Mouse (Mus musculus) olfactory bulb, adult 2 months (tissue): Measurements from ENCODE around the gene Casc4. TPM values are rescaled to one million over a fixed set of nuclear protein-coding genes. Genes with fewer than 3 reads are reported as not detected.
"Not testable (repeated sequence)": the region's sequence is repeated elsewhere in the genome, so short reads cannot be mapped to it uniquely, and the experiment has no call there.

Source experiments
- H3K27ac ChIP-seq: fragments of 200-500 bp; 2 replicates; pipeline ENCODE4 v1.5.1; 2012; ENCODE audit warnings: low read depth, low read length; ENCODE audit not compliant: insufficient read depth
- H3K4me1 ChIP-seq: fragments of 200-500 bp; 2 replicates; pipeline ENCODE4 v1.6.1; 2012; ENCODE audit warnings: low read length; ENCODE audit not compliant: control insufficient read depth, insufficient read depth
- H3K4me3 ChIP-seq: fragments of 200-500 bp; 2 replicates; pipeline ENCODE4 v1.5.1; 2012; ENCODE audit warnings: mild to moderate bottlenecking, low read depth, low read length, moderate library complexity; ENCODE audit not compliant: insufficient read depth
- CTCF ChIP-seq: fragments of 200-500 bp; IDR thresholded peaks from 2 replicates; pipeline ENCODE4 v1.5.1; 2012; ENCODE audit warnings: low read depth, mild to moderate bottlenecking, low read length, moderate library complexity; ENCODE audit not compliant: insufficient read depth
- POLR2A ChIP-seq: fragments of 200-500 bp; IDR thresholded peaks from 2 replicates; pipeline ENCODE4 v1.6.1; 2012; ENCODE audit warnings: mild to moderate bottlenecking, low read depth, low read length, moderate library complexity; ENCODE audit not compliant: insufficient read depth
- WGBS: fragments of 180-500 bp; shearing (Covaris S2); methylation state at CpG from one replicate; pipeline ENCODE4 v1.1.7; 2018; 5-methylcytosine and 5-hydroxymethylcytosine counted together
- polyA plus RNA-seq: library from polyadenylated mRNA; stranded (reverse); fragments of >200 nt; gene quantifications from 2 replicates; pipeline ENCODE4 v1.2.4, GENCODE M21; 2012; ENCODE audit warnings: low replicate concordance; ENCODE audit not compliant: missing spikeins, insufficient read depth, insufficient read length

Casc4 gene
- polyA plus RNA-seq, 1 experiment: not detected

DNA sequence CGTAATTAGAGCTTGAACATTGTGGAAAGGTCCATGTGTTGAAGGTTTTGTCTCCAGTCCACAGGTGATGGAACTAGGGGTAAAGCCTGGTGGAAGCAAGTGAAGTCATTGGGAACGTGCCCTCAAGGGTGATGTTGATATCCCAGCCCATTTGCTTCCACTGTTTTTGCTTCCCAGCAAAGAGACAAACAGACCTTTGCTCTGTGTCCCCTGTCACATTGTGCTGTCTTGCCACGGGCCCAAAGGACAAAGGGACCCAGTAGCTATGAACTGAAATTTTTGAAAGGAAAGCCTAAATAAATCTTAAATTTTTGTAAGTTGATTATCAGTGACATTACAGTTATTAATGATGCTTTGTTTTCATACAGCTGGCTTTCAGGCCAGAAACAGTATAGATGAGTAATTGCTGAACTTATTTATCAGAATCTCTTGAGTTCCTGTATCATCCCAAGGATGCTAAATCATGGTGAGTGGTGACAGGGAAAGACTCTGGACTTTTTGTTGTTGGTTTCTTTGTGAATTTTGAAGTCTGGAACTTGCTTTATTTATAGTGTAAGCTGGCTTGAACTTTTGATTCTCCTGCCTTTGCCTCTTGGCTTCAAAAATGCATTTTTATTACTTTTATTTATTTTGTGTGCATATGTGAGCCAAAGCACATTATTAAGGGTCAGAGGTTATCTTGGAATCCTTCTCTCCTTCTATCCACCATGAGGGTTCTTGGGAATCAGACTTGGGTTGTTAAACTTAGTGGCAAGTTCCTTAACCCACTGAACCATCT, 22.1 kb downstream of the Casc4 start:
- TF ChIP-seq CTCF: no peak
- no peaks in the 10 kb centered on the region for H3K4me1 ChIP-seq
- 85% methylated on average over 3 of the region's 3 CpGs for WGBS
- H3K27ac ChIP-seq: no peak overlapping the region
- no peak overlapping the region for H3K4me3 ChIP-seq

DNA sequence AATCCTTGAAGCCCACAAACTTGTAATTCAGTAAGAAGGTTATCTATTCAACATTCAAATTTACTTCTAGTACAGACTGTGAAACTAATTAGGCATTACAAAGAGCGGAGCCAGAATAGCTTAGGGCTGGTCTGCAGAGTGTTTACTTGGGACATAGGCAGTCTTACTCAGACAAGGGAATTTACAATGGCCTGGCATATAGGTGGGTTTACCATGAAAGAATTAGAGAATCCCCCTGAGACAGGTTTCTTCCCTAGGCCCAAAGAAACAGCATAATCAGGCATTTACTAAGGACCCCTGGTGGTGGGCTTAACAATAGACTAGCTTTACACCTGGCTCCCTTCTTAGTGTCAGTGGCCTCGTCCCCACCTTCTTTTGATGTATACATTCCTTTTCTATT, 28.5 kb downstream of the Casc4 start:
- Histone ChIP-seq H3K4me1 (no peaks in the 10 kb centered on the region), H3K4me3 (no peak overlapping the region), H3K27ac (no peak overlapping the region)
- TF ChIP-seq CTCF (no peak), POLR2A (no peak)
- 80% methylated on average over 2 of the region's 2 CpGs for WGBS

- no peak for TF ChIP-seq POLR2A
- TF ChIP-seq CTCF: no peak
- H3K4me3 ChIP-seq: no peak overlapping the region
- 83% methylated on average over 1 of the region's 1 CpGs for WGBS
- H3K27ac ChIP-seq: no peak overlapping the region
- H3K4me1 ChIP-seq: no peaks in the 10 kb centered on the region
Observed at GRCm38 (mm10) chr2:121896825-121897224, 30.1 kb downstream of the Casc4 start.

GRCm38 (mm10) chr2:121909975-121910374, 43.2 kb downstream of the Casc4 start:
- TF ChIP-seq POLR2A: no peak
- TF ChIP-seq CTCF: no peak
- Histone ChIP-seq H3K4me1 (no peaks in the 10 kb centered on the region), H3K4me3 (no peak overlapping the region), H3K27ac (no peak overlapping the region)
- WGBS: 76% methylated on average over 3 of the region's 3 CpGs

- WGBS: 92% methylated on average over 5 of the region's 5 CpGs
- no peak for TF ChIP-seq POLR2A
- TF ChIP-seq CTCF: no peak
- H3K4me3 ChIP-seq: no peak overlapping the region
- no peak overlapping the region for H3K27ac ChIP-seq
- H3K4me1 ChIP-seq: no peaks in the 10 kb centered on the region
Observed at GRCm38 (mm10) chr2:121916047-121916970, 49.5 kb downstream of the Casc4 start.

DNA sequence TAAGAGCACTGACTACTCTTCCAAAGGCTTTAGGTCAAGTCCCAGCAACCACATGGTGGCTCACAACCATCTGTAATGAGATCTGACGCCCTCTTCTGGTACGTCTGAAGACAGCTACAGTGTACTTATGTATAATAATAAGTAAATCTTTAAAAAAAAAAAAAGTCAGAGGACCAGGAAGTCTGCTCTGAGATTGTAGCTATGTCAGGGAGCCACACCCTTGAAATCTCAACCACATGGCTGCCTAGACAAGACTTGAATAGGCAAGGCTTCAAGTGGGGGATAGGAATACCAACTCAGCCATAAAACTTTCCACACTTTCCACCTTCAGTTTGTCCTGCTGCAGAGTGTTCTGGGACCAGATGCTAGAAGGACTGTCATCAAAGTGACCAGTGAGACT, 70.9 kb downstream of the Casc4 start:
- not testable (repeated sequence) for H3K4me3 ChIP-seq, H3K27ac ChIP-seq, H3K4me1 ChIP-seq
- WGBS: 92% methylated on average over 2 of the region's 2 CpGs

DNA sequence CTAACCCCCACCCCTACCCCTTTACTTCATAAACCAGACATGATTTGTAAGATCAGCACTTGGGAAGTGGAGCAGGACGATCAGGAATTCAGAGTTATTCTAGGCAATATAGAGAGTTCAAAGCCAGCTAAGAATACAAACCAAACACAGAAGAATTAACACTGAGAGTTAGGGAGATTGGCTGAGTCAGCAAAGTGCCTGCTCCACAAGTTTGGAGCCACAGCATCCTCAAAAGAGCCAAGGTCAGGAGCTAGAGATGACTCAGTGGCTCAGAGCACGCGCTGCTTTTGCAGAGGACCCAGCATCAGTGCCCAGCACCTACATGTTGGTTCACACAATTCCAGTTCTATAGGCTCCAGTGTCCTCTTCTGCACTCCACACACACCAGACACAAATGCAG, 76.6 kb downstream of the Casc4 start:
- no peaks in the 10 kb centered on the region for H3K4me1 ChIP-seq
- WGBS: 80% methylated on average over 3 of the region's 3 CpGs
- no peak for TF ChIP-seq POLR2A
- no peak for TF ChIP-seq CTCF
- no peak overlapping the region for H3K4me3 ChIP-seq
- no peak overlapping the region for H3K27ac ChIP-seq

DNA sequence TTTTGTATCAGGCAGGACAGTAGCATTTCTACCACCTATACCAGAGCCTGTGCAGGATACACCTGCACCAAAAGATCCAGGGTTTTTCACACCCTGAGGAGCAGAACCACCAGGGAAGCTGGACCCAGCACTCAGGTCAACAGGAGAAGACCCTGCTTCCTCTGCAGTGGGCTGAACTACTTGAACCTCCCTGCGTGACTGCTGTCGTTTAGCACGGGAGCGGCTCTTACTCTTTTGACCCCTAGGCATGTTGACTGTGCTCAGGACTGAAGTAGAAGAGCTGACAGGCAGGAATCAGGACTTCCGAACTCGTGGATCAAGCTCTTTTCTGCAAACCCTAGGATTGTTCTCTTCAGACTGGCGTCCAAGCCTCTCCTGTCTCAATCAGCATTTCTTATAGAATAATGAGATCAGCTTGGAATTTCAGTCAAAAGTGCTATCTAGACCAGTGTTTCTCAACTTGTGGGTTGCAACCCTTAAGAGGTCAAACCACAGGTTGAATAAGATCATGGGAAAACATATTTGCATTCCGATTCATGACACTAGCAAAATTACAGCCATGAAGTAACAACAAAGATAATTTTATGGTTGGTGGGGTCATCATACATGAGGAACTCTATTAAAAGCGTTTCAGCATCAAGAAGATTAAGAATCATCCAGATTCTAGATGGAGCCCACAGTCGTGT, 88.3 kb downstream of the Casc4 start:
- TF ChIP-seq CTCF (no peak), POLR2A (no peak)
- Histone ChIP-seq H3K27ac (peak overlapping the region; percentile 59), H3K4me3 (peak overlapping the region; percentile 61), H3K4me1 (peaks cover 5% of the 10 kb centered on the region; the same call in 1 of the 2 replicates)
- 13% methylated on average over 10 of the region's 10 CpGs for WGBS

GRCm38 (mm10) chr2:121955765-121956223, 89.0 kb downstream of the Casc4 start, which contains the start of the genes Ctdspl2 and Mageb3:
Ctdspl2 (plus strand) TSS chr2:121956001.
Mageb3 (minus strand) TSS chr2:121956092.
- H3K4me1 ChIP-seq: peaks cover 5% of the 10 kb centered on the region; the same call in 1 of the 2 replicates
- TF ChIP-seq CTCF (no peak), POLR2A (peak; percentile 65)
- under 1% methylated on average over 48 of the region's 48 CpGs for WGBS
- peak within 1 kb of the TSS; percentile 61 for H3K4me3 ChIP-seq
- H3K27ac ChIP-seq: peak within 1 kb of the TSS; percentile 77
